Mouse (Mus musculus) embryo, embryonic 11.5 days (tissue): ENCODE data around the gene Prr19.

Experiments
- DNase-seq: peaks from one replicate; pipeline ENCODE4 v3.0.0-alpha.2; 2012; ENCODE audit warnings: low read depth, low spot score

The Prr19 gene

DNA sequence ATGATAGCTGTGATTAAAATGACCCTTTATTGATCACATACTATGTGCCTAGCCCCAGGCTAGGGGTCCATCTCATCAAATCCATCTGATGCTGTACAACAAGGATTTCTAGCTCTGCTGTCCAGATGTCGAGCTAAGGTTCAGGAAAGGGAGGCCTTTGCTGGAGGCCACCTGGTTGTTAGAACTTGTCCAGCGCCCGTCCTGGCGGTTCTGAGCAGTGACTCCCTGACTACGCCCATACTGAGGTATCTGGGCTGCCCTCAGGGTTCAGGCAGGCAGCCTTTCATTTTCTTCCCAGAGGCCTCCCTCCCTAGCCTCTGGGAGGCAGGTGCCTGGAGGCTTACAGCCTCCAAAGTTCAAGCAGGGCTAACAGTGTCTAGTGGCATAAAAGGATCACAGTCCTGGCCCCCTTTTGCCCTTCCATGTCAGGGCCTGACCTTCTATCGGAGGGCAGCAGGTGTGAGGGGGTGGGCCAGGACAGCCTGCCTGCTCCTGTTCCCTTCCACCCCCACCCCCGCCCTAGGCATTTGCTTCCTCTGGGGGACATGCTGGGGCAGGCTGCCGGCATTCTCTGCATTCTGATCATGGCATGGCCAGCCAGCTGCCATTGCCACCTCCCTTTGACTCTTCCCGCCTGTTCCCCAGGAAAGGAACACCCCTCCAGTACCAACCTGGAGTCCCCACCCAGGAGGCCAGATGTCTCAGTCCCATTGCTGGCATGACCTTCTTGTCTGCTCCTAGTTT, 25.5 kb upstream of the Prr19 start:
- no peak for DNase-seq

DNA sequence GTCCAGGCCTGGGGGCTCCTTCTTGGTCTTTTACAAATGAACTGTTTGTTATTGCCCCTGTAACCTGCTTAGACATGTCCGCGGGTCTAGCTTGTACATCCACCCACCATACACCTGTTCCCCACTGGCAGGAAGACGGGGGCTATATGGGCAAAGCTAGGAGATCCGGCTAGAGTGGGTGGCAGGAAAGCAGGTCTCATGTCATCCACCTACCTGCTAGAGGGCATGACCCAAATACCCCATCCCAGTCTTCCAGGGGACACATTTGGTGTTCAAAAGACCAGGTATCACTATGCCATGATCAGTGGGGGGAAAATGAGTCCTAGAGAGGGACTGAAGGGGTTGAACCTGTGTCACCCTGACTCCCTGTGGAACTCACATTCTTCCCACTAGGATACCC, 23.8 kb upstream of the Prr19 start:
- no peak for DNase-seq

DNA sequence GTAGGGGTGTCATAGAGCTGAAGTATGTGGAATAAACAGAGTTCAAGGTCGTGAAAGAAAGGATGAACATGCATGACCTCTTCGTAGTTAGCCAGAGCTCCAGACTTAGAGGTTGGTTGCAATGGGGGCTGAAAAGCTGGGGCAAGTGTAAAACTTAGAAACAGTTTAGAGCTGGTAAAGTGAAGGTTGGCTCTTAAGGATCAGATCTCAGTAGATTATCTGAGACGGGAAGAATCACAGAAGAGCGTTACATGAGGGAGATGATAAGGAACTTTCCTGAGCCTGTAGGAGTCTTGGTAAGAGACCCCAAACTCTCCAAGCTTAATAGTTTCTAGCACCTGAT, 23.2 kb upstream of the Prr19 start:
- no peak for DNase-seq

DNA sequence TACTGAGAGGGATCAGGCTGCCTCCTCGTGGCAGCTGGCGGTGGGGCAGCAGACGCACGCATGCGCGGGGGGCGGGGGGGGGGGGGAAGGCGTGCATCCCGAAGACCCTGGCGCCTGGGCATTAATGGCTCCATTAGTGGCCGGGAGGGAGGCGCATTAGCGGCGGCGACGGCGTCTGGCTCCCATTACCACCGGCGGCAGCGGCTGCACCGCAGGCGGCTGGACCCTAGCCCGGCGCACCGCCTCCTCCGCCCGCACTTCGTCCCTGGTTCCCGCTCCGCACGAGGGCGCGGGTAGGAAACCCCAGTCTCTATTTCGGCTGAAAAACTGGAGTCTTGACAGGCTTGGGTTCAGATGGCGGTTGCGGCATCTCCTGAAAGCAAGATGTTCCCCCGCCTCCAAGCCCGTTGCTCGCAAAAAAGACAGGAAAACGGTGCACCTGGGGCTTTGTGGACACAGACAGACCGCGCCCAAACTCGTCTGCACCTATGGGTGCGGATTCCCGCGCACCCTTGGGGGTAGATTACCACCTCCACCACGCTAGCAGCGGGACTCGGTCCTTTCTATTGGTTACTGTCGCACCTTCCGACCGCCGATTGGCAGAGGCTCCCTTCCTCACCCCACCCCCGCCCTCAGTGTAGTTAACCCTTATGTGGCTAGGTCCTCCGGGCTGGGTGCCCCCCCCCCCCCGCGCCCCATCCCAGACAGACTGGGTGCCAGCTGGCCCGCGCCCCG, 22.7 kb upstream of the Prr19 start:
- no peak for DNase-seq

DNA sequence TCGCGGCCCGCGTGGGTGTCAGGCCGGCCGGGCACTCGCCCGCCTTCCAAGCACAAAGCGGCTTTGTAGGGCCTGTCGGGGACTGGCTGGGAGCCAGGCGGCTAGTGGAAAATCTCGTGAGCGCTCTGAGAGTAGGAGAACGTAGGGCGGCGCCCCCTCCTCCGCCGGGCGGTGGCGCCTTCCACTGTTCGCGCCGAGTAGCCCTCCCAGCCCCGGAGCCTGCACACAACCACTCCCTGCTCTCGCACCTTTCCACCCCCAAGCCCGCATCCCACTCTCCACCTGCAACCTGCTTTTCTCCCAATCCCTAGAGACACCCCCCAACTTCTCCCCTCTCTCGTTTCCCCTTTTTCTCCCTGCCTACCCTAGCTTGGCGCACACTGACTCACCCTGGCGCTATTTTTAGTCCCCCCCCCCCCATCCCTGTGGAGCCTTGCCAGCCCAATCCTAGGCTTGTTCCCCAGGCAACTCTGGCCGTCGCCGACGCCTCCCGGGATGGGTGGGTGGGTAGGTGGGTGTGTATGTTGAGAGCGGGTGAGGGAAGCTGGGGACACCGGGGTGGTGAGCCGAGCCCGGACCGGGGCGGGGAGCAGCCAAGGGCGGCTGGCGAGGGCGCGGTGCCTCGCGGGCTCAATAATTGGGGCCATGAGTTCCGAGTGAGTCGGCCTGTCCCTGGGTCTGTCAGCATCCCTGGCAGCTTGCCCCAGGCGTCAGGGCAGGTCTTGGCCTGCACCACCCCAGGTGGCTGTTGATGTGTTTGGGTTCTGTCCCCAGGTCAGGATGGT, 21.9 kb upstream of the Prr19 start:
- DNase-seq: peak; percentile 76

DNA sequence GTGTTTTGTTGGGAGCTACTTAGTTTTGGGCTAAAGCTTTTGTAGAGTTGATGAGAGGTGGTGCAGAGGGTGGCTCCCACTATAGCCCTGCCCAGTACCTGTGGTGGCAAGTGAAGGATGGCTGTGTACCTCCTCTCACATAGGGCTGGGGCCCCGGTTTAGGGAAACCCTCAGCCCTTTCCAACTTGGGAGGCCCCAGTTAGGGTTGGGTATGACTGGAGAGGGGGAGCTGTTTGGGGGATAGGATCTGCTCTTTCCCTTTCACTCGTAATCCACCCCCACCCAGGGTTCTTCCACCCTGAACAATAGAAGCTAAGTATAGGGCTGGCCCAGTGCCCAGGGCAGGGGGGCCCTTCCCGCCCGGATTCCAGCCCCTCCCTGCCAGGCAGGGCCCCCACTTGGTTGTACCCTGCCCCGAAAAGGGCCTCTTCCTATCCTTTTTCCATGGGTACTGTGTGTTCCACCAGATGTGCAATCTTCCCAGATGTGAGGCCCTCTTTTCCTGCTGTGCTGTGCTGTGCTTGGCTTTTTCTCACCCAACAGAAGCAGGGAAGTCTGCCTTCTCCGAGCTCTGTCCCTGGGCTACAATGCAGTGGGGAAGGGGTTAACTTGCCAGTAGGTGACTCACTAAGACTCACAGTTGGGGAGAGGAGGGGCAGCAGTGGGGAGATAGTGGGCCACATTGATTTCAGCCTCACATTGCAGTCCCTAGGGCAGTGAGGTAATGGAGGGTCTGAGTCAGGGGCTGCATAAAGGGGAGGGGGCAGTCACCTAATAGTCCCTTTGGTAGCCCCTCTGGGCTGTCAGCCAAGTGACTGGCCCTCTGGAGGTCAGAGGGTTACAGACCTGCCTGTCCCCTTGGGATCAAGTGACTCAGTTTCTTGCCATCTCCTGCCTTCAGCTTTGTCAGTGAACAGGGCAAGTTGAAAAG, 21.1 kb upstream of the Prr19 start:
- DNase-seq: no peak

DNA sequence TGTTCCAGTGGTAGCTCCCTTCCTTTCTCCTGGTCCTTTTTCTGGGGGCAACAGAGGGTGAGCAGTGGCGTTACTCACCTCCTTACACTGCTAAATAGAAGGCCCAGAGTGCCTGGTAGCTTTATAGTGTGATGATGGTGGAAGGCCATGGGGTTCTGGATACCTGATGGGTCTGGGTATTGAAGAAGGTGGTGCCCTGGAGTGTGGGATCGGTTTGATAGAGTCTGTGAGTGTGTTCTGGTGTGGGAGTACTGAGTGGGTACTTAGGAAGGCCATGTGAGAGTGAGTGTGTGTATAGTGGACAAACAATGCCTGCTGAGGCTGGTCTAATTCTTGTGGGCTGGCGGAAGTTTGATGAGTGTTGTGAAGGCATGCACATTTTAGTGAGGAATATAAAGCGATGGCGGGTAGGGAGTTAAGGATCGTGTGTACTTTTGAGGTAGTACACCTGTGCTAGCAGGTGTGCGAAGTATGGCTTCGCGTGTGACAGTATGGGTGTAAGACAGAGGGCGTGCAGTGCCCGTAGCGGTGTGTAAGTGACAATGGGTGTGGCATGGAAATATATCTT, 20.0 kb upstream of the Prr19 start:
- DNase-seq: no peak

DNA sequence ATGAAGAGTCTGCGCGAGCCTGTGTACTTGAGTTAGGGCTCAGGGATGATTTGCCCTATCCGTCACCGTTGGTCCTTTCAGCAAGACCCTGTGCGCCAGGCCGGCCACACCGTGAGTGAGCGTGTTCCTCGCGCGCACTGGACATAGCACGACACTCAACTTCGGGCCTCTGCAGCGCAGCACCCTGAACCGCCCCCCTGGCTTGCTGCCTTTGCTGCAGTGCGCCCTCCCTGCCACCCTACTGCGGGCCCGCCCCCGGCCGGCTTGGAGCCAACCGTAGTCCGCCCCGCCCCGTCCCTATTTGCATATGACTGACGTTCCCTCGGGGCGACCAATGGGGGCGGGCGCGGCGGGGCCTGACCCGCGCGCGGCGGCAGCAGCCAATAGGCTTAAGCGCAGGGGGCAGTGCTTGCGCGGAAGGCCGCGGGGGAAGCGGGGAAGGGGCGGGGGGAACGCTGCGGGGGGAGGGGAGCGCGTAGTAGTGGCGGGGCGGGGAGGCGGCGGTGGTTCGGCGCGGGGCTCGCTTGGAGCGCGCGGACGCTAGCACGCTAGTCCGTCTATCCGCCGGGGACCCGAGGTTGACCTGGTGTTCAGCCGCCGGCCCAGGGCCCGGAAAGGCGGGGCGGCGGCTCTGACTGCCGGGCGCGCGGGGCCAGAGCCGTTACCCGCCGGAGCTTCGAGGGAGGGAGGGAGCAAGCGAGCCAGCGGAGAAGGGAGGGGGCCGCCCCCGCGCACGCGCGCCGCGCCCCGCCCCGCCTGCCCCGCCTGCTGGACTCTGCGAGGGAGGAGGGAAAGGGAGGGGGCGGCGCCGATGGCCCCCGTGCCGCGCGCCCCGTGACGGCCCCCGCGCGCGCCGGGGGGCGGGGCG, 19.2 kb upstream of the Prr19 start:
- DNase-seq: peak; percentile 97

DNA sequence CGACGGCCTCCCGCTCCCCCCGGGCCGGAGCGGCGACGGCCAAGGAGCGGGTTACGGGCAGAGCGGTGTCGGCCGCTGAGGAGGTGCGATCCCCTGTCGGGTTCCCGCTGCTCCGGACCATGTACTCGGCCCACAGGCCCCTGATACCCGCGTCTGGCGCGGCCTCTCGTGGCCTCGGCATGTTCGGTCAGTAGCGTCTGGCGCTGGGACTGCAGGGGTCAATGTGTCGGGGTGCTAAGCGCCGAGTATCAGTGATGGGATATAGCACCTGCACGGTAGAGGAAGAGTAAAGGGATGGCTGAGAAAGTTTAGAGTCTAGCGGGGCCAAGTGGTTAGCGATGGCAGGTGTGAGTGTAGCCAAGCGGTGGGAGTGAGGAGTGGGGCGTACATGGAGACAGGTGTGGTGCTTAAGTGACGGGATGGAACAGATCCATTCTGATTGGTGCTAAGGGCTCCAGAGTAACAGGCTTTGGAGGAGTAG, 18.4 kb upstream of the Prr19 start:
- DNase-seq: no peak

DNA sequence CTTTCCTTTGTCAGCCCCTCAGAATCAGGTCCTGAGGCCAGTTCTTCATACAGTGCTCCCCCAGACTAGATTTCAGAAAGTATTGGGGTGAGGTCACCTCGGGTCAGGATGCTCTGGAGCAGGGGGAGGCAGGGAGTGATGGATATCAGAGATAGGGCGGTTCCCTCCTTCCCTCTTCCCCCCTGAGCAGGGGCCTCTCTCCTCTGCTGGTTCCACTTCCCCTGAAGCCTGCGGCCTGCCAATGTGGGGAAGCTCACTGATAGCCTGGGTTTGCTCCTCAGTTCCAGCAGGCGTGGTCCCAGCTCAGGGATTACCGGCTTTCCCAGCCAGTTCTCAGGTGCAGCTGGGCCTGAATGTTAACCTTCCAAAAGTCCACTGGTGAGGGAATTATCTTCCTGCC, 17.6 kb upstream of the Prr19 start:
- DNase-seq: no peak

DNA sequence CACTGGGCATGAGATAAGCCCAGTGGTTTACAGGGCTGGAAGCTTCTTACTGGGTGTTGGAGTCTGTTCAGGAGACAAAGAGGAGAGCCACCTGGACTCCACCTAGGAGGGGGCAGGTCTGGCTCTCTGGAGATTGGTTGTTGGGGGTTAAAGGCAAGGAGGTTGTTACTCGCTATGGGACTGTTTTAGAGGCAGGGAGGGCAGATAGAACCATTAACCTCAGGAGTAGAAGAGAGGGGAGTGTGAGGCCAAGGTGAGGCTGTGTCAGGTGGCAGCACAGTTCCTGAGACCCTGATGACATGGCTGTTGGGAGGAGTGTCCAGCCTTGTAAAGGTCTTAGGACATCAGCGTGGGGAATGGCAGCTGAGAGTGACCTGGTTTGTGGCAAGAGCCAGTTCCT, 17.0 kb upstream of the Prr19 start:
- no peak for DNase-seq

DNA sequence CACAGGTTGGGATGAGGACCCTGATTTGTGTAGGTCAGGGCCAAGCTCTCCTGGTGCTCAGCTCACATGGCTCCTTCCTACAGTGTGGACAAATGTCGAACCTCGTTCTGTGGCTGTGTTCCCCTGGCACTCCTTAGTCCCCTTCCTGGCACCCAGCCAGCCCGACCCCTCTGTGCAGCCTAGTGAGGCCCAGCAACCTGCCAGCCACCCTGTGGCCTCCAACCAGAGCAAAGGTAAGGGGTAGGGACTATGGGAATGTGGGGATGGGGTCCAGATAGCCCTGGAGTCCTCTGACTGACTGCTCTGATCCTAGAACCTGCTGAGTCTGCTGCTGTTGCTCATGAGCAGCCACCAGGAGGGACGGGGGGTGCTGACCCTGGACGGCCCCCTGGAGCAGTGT, 16.4 kb upstream of the Prr19 start:
- no peak for DNase-seq

DNA sequence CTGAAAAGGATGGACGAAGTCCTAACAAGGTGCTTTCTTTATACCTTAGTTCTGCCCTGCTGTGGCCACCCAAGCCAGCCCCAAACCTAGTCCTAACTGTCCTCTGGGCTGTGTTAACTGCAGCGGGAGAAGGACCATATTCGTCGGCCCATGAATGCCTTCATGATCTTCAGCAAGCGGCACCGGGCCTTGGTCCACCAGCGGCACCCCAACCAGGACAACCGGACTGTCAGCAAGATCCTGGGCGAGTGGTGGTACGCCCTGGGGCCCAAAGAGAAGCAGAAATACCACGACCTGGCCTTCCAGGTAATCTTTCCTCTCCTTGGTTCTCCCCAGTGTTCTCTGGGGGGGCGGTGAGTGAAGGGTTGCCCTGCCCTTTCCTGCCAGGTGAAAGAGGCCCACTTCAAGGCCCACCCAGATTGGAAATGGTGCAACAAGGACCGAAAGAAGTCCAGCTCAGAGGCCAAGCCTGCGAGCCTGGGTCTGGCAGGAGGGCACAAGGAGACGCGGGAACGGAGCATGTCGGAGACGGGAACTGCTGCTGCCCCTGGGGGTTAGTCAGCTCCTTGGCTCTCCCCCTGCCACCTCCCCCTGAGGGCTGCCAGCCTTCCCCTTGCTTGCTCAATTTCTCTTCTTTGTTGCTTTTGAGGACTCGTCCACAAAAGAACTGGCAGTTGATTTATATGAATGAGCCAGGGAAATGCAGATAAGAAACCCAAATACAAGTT, 15.5 kb upstream of the Prr19 start:
- DNase-seq: no peak

DNA sequence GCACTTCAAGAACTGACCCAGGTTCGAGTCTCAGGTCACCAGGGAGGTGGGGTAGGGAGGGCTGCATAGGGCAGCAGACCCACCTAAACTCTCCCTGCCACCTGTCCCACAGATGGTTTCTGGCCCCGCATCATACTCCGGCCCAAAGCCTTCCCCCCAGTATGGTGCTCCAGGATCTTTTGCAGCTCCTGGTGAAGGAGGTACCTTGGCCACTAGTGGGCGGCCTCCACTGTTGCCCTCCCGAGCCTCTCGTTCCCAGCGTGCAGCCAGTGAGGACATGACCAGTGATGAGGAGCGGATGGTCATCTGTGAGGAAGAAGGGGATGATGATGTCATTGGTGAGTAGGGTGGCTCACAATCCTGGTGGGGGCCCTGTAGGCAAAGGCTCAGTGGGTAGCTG, 14.2 kb upstream of the Prr19 start:
- no peak for DNase-seq

DNA sequence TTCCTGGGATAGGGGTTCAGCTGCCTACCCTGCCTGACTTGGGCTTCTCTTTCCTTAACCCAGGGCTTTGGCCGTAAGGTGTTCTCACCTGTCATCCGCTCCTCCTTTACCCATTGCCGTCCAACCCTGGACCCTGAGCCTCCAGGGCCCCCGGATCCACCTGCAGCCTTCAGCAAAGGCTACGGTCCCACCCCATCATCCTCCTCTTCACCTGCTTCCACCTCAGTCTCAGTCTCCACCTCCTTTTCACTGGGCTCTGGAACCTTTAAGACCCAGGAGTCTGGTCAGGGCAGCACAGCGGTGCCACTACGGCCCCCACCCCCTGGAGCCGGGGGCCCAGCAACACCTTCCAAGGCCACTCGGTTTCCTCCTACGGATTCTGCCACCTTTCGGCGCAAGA, 13.2 kb upstream of the Prr19 start:
- no peak for DNase-seq

DNA sequence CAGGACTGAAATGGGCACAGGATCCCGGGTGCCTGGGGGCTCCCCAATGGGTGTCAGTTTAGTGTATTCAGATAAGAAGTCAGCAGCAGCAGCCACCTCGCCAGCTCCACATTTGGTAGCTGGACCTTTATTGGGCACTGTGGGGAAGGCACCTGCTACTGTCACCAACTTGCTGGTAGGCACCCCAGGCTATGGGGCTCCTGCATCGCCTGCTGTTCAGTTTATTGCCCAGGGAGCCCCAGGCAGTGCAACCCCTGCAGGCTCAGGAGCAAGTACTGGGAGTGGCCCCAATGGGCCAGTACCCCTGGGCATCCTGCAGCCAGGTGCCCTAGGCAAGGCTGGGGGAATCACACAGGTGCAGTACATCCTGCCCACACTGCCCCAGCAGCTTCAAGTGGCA, 12.5 kb upstream of the Prr19 start:
- DNase-seq: no peak

DNA sequence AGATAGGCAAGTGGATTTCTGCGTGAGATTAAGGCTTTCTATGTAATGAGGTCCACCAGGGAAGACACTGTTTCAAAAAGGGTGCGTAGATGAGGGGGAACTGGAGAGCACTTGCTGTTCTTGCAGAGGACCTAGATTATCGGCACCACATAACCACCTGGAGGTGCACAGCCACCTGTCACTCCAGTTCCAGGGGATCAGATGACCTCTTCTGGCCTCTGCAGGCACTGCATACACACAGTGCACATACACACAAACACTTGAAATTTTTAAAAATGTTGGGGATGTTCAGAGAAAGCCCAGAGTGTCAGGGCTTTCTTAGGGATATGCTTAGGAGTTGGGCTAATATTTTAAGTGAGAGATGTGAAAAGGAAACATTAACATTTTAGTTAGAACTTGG, 11.3 kb upstream of the Prr19 start:
- DNase-seq: no peak

DNA sequence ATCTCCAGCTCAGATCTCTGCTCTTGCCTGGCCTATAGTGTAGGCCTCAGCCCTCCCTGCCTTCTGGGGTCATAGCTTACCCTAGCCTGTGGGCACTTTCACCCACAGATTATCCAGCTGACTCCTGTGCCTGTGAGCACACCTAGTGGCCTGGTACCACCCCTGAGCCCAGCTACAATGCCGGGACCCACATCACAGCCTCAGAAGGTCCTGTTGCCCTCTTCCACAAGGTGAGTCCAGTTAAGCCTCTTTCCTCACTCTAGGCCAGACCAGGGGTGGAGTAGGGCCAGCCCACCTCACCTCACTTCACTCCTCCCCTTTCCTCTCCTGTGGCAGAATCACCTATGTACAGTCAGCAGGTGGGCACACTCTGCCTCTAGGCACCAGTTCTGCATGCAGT, 10.7 kb upstream of the Prr19 start:
- DNase-seq: no peak

DNA sequence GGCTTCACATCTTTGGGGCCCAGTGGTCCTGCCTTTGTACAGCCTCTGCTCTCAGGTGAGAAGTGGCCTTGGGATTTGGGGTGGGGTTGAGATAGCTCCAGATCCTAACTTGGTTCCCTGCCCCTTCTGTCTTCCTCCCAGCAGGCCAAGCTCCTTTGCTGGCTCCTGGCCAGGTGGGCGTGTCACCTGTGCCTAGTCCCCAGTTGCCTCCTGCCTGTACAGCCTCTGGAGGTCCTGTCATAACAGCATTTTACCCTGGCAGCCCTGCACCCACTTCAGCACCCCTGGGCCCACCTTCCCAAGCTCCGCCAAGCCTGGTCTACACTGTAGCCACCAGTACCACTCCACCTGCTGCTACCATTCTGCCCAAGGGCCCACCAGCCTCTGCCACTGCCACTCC, 10.3 kb upstream of the Prr19 start:
- no peak for DNase-seq

DNA sequence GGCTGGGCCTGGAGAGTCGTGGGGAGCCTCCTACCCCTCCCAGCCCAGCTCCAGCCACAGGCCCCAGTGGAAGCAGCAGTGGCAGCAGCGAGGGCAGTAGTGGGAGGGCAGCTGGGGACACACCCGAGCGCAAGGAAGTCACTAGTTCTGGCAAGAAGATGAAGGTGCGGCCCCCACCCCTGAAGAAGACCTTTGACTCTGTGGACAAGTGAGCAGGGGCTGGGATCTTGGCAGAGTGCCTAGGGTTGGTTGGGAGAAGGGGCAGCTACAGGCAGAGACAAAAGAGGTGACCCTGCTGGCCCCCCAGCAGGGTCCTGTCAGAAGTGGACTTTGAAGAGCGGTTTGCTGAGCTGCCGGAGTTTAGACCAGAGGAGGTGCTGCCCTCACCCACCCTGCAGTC, 9.1 kb upstream of the Prr19 start:
- no peak for DNase-seq
